Mouse (Mus musculus): ENCODE data around the gene Gldc. TPM values are rescaled to one million over a fixed set of nuclear protein-coding genes. Genes with fewer than 3 reads are reported as not detected.

Gldc gene
- total and polyA plus RNA-seq, 3 experiments, result 0.11 TPM; not detected in 2

DNA sequence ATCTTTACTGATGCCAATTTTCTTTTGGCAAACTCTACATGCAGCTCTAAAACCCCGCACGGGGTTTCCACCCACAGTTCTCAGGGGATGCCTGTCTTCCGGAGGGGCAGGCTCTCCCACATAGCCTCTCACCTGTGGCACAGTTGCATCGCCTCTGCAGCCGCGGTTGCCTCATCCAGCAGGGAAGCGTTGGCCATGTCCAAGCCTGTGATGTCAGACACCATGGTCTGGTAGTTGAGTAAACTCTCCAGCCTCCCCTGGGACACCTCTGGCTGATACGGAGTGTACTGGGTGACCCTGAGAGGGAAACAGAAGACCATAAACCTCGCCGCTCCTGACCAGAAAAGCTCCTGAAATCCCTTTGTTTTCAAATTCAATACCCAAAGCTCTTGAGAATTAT lies 23.9 kb downstream of the Gldc start:
- ATAC-seq (ENCODE audit: extremely low read depth, insufficient number of reproducible peaks, low FRiP score, poor library complexity, severe bottlenecking), result no peak

DNA sequence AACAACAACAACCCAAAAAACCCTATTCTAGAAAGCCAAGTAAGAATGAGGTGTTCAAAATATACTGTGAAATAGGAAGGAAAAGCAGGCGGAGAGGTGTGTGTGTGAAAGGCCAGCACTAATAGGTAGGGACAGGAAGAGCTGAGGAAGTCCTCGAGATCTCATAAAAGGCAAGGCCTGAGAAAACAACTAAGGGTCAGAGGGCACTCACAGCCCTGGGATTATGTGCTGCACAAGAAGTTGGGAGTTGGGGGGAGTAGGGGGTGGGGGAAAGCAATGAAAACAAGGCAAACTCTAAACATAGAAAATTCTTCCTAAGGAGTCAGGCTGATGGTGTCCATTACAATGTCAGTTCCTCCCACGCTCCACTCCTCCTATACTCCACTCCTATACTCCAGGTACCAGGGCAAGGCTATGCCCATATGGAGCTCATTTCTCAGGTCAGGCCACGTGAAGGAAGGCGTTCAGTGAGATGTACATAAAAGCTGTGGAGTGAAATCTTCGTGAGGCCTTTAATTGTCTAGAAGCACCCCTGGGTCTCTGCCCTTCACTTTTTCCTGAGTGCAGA lies 25.9 kb downstream of the Gldc start:
- no peaks in the 10 kb centered on the region for H3K4me1 ChIP-seq (ENCODE audit: insufficient read depth, low read depth, low read length)
- no peak for ATAC-seq (ENCODE audit: extremely low read depth, insufficient number of reproducible peaks, low FRiP score, poor library complexity, severe bottlenecking)
- no peak overlapping the region for H3K4me3 ChIP-seq (ENCODE audit: low read depth, low read length)
- TF ChIP-seq POLR2AphosphoS5 (IDR thresholded peaks at IDR 0.05; ENCODE audit: insufficient replicate concordance, low read depth, low read length) (no peak), GATA2 (IDR thresholded peaks at IDR 0.05; ENCODE audit: borderline replicate concordance, low read depth, low read length) (no peak), GATA1 (IDR thresholded peaks at IDR 0.05; ENCODE audit: borderline replicate concordance, low read length) (no peak), TAL1 (conservative IDR thresholded peaks at IDR 0.05; ENCODE audit: low read depth, low read length) (no peak), CTCF (IDR thresholded peaks at IDR 0.05; ENCODE audit: low read depth, low read length) (no peak)
- H3K27me3 ChIP-seq (ENCODE audit: insufficient read depth, low read length), result no peaks in the 10 kb centered on the region
- no peaks in the 10 kb centered on the region for H3K9me3 ChIP-seq (replicated peaks)
- H3K36me3 ChIP-seq (replicated peaks), result no peaks in the 10 kb centered on the region
- no peak for DNase-seq (ENCODE audit: low spot score)

More for the DNA sequence above, 23.9 kb downstream of the Gldc start:
- Histone ChIP-seq H3K36me3 (replicated peaks) (no peaks in the 10 kb centered on the region), H3K4me1 (ENCODE audit: insufficient read depth, low read depth, low read length) (no peaks in the 10 kb centered on the region), H3K27me3 (ENCODE audit: insufficient read depth, low read length) (no peaks in the 10 kb centered on the region), H3K4me3 (ENCODE audit: low read depth, low read length) (no peak overlapping the region), H3K9me3 (replicated peaks) (no peaks in the 10 kb centered on the region)
- no peak for TF ChIP-seq TAL1 (conservative IDR thresholded peaks at IDR 0.05; ENCODE audit: low read depth, low read length)
- TF ChIP-seq POLR2AphosphoS5 (IDR thresholded peaks at IDR 0.05; ENCODE audit: insufficient replicate concordance, low read depth, low read length), result no peak
- no peak for TF ChIP-seq GATA1 (IDR thresholded peaks at IDR 0.05; ENCODE audit: borderline replicate concordance, low read length)
- TF ChIP-seq GATA2 (IDR thresholded peaks at IDR 0.05; ENCODE audit: borderline replicate concordance, low read depth, low read length), result no peak
- no peak for TF ChIP-seq CTCF (IDR thresholded peaks at IDR 0.05; ENCODE audit: low read depth, low read length)
- DNase-seq (ENCODE audit: low spot score), result no peak

DNA sequence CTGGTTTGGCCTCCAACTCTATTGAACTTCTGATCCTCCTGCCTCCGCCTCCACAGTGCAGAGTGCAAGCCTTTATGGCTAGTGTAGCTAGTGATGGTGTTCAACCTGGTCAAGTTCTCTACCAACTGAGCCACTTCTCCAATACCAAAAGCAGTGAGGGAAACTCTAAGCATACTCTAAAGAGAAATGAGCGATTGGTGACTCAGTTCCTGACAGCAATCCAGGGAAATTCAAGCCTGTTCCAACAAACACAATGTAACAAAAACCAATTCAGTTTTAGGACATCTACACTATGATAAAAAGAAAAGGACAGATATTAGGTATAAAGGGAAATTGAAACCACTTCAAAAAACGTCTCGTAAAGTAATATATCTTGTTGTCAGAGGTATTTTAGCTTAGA lies 27.9 kb downstream of the Gldc start:
- no peak for DNase-seq (ENCODE audit: low spot score)
- H3K4me3 ChIP-seq (ENCODE audit: low read depth, low read length), result no peak overlapping the region
- H3K9me3 ChIP-seq (replicated peaks), result no peaks in the 10 kb centered on the region
- no peaks in the 10 kb centered on the region for H3K36me3 ChIP-seq (replicated peaks)
- no peak for TF ChIP-seq POLR2AphosphoS5 (IDR thresholded peaks at IDR 0.05; ENCODE audit: insufficient replicate concordance, low read depth, low read length)
- TF ChIP-seq CTCF (IDR thresholded peaks at IDR 0.05; ENCODE audit: low read depth, low read length), result no peak
- no peak for TF ChIP-seq TAL1 (conservative IDR thresholded peaks at IDR 0.05; ENCODE audit: low read depth, low read length)
- no peak for TF ChIP-seq GATA2 (IDR thresholded peaks at IDR 0.05; ENCODE audit: borderline replicate concordance, low read depth, low read length)
- no peak for TF ChIP-seq GATA1 (IDR thresholded peaks at IDR 0.05; ENCODE audit: borderline replicate concordance, low read length)
- H3K4me1 ChIP-seq (ENCODE audit: insufficient read depth, low read depth, low read length), result no peaks in the 10 kb centered on the region
- H3K27me3 ChIP-seq (ENCODE audit: insufficient read depth, low read length), result no peaks in the 10 kb centered on the region
- no peak for ATAC-seq (ENCODE audit: extremely low read depth, insufficient number of reproducible peaks, low FRiP score, poor library complexity, severe bottlenecking)

- Histone ChIP-seq H3K9me3 (replicated peaks) (no peaks in the 10 kb centered on the region), H3K4me3 (ENCODE audit: low read depth, low read length) (no peak overlapping the region), H3K4me1 (ENCODE audit: insufficient read depth, low read depth, low read length) (no peaks in the 10 kb centered on the region), H3K27me3 (ENCODE audit: insufficient read depth, low read length) (no peaks in the 10 kb centered on the region), H3K36me3 (replicated peaks) (no peaks in the 10 kb centered on the region)
- DNase-seq (ENCODE audit: low spot score), result no peak
- ATAC-seq (ENCODE audit: extremely low read depth, insufficient number of reproducible peaks, low FRiP score, poor library complexity, severe bottlenecking), result no peak
- TF ChIP-seq GATA2 (IDR thresholded peaks at IDR 0.05; ENCODE audit: borderline replicate concordance, low read depth, low read length) (no peak), CTCF (IDR thresholded peaks at IDR 0.05; ENCODE audit: low read depth, low read length) (no peak), GATA1 (IDR thresholded peaks at IDR 0.05; ENCODE audit: borderline replicate concordance, low read length) (no peak), TAL1 (conservative IDR thresholded peaks at IDR 0.05; ENCODE audit: low read depth, low read length) (no peak), POLR2AphosphoS5 (IDR thresholded peaks at IDR 0.05; ENCODE audit: insufficient replicate concordance, low read depth, low read length) (no peak)
Measured at GRCm38 (mm10) chr19:30146761-30147160, 28.5 kb downstream of the Gldc start.

DNA sequence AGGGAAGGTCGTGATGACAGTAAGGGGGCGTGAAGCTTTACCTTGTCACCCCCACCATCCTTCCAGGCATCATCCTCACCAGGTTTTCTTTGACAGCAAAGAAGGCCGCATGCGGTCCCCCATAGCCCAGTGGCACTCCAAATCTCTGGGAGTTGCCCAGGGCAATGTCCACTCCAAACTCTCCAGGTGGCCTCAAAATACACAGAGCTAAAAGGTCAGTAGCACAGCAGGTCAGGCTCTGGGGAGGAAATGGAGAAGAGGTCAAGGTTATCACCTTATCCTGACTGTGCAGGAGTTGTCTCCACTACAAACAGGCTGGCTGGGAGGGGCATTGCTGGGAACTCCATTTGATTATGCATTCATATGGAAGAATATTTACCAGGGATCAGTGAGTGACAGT lies 30.1 kb downstream of the Gldc start:
- ATAC-seq (ENCODE audit: extremely low read depth, insufficient number of reproducible peaks, low FRiP score, poor library complexity, severe bottlenecking), result no peak
- Histone ChIP-seq H3K27me3 (ENCODE audit: insufficient read depth, low read length) (no peaks in the 10 kb centered on the region), H3K9me3 (replicated peaks) (no peaks in the 10 kb centered on the region), H3K36me3 (replicated peaks) (no peaks in the 10 kb centered on the region), H3K4me1 (ENCODE audit: insufficient read depth, low read depth, low read length) (no peaks in the 10 kb centered on the region), H3K4me3 (ENCODE audit: low read depth, low read length) (no peak overlapping the region)
- DNase-seq (ENCODE audit: low spot score), result no peak
- TF ChIP-seq CTCF (IDR thresholded peaks at IDR 0.05; ENCODE audit: low read depth, low read length), result no peak
- no peak for TF ChIP-seq POLR2AphosphoS5 (IDR thresholded peaks at IDR 0.05; ENCODE audit: insufficient replicate concordance, low read depth, low read length)
- TF ChIP-seq GATA1 (IDR thresholded peaks at IDR 0.05; ENCODE audit: borderline replicate concordance, low read length), result no peak
- no peak for TF ChIP-seq TAL1 (conservative IDR thresholded peaks at IDR 0.05; ENCODE audit: low read depth, low read length)
- TF ChIP-seq GATA2 (IDR thresholded peaks at IDR 0.05; ENCODE audit: borderline replicate concordance, low read depth, low read length), result no peak

- no peaks in the 10 kb centered on the region for H3K36me3 ChIP-seq (replicated peaks)
- DNase-seq (ENCODE audit: low spot score), result no peak
- no peaks in the 10 kb centered on the region for H3K9me3 ChIP-seq (replicated peaks)
- no peaks in the 10 kb centered on the region for H3K4me1 ChIP-seq (ENCODE audit: insufficient read depth, low read depth, low read length)
- H3K27me3 ChIP-seq (ENCODE audit: insufficient read depth, low read length), result peaks cover 16% of the 10 kb centered on the region; the same call in 1 of the 2 replicates
- no peak for TF ChIP-seq GATA2 (IDR thresholded peaks at IDR 0.05; ENCODE audit: borderline replicate concordance, low read depth, low read length)
- no peak for TF ChIP-seq CTCF (IDR thresholded peaks at IDR 0.05; ENCODE audit: low read depth, low read length)
- TF ChIP-seq POLR2AphosphoS5 (IDR thresholded peaks at IDR 0.05; ENCODE audit: insufficient replicate concordance, low read depth, low read length), result no peak
- no peak for TF ChIP-seq TAL1 (conservative IDR thresholded peaks at IDR 0.05; ENCODE audit: low read depth, low read length)
- TF ChIP-seq GATA1 (IDR thresholded peaks at IDR 0.05; ENCODE audit: borderline replicate concordance, low read length), result no peak
- H3K4me3 ChIP-seq (ENCODE audit: low read depth, low read length), result no peak overlapping the region
- ATAC-seq (ENCODE audit: extremely low read depth, insufficient number of reproducible peaks, low FRiP score, poor library complexity, severe bottlenecking), result no peak
Measured at GRCm38 (mm10) chr19:30136308-30136707, 38.9 kb downstream of the Gldc start.

All from G1E (cell line).